Mouse (Mus musculus) hindbrain, embryonic 10.5 days (tissue): Measurements from ENCODE around the gene Tac2. TPM values are rescaled to one million over a fixed set of nuclear protein-coding genes. Genes with fewer than 3 reads are reported as not detected.

Experiments
- DNase-seq: peaks from one replicate; pipeline ENCODE4 v3.0.0-alpha.2; 2017; ENCODE audit warnings: low spot score
- H3K27ac ChIP-seq: fragments of 300-500 bp; sonication (generic); 2 replicates; pipeline ENCODE4 v1.5.1; 2016; ENCODE audit warnings: mild to moderate bottlenecking, moderate library complexity
- H3K27me3 ChIP-seq: fragments of 300-500 bp; sonication (generic); 2 replicates; pipeline ENCODE4 v1.6.1; 2016; ENCODE audit warnings: mild to moderate bottlenecking; ENCODE audit not compliant: poor library complexity, insufficient read depth, severe bottlenecking
- H3K36me3 ChIP-seq: fragments of 300-500 bp; sonication (generic); 2 replicates; pipeline ENCODE4 v1.6.1; 2016; ENCODE audit warnings: mild to moderate bottlenecking, moderate library complexity
- H3K4me1 ChIP-seq: fragments of 300-500 bp; sonication (generic); replicated peaks from 2 replicates; pipeline ENCODE4 v1.6.1; 2016; ENCODE audit warnings: mild to moderate bottlenecking
- H3K4me3 ChIP-seq: fragments of 300-500 bp; sonication (generic); 2 replicates; pipeline ENCODE4 v1.5.1; 2016; ENCODE audit warnings: mild to moderate bottlenecking, moderate library complexity
- H3K9me3 ChIP-seq: fragments of 300-500 bp; sonication (generic); 2 replicates; pipeline ENCODE4 v1.6.1; 2016; ENCODE audit warnings: mild to moderate bottlenecking, moderate library complexity
- WGBS: fragments of 180-500 bp; shearing (Covaris S2); methylation state at CpG from one replicate; pipeline ENCODE4 v1.1.7; 2016; 5-methylcytosine and 5-hydroxymethylcytosine counted together
- polyA plus RNA-seq: library from polyadenylated mRNA; unstranded; fragments of >200 nt; fragmentation: Nextera tagmentation; extraction: Ambion mirVana; gene quantifications from 2 replicates; pipeline ENCODE4 v1.2.1, GENCODE M21; 2016

The Tac2 gene
- not detected in 2 replicates for polyA plus RNA-seq

DNA sequence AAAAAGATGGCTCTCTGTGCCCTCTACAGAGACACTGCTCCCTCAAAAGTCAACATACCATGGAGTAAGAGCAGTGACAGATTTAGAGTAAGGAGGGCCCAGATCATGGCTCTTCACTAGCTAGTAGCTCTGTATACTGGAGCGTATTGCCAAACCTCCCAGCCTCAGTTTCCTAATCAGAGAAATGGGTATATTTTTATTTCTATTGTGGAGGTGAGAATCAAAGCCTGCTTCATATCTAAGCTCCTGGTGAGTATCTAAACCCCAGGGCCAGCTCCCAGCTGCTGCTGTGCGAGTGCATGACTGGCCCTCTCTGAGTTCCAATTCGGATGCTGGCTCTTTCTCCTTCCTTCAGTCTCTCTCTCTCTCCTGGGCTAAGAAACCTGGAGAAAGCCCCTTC, at the start of gene Tac2:
TSS of gene Tac2 (plus strand) at position 301 of the 400 bp plus-strand sequence.
- DNase-seq: no peak
- Histone ChIP-seq H3K27me3 (peaks cover 63% of the 10 kb centered on the region), H3K4me1 (peaks cover 44% of the 10 kb centered on the region), H3K27ac (no peak within 1 kb of the TSS), H3K9me3 (no peaks in the 10 kb centered on the region), H3K36me3 (no peaks in the 10 kb centered on the region), H3K4me3 (no peak within 1 kb of the TSS)
- whole genome bisulfite sequencing: 81% methylated on average over 3 of the region's 3 CpGs

DNA sequence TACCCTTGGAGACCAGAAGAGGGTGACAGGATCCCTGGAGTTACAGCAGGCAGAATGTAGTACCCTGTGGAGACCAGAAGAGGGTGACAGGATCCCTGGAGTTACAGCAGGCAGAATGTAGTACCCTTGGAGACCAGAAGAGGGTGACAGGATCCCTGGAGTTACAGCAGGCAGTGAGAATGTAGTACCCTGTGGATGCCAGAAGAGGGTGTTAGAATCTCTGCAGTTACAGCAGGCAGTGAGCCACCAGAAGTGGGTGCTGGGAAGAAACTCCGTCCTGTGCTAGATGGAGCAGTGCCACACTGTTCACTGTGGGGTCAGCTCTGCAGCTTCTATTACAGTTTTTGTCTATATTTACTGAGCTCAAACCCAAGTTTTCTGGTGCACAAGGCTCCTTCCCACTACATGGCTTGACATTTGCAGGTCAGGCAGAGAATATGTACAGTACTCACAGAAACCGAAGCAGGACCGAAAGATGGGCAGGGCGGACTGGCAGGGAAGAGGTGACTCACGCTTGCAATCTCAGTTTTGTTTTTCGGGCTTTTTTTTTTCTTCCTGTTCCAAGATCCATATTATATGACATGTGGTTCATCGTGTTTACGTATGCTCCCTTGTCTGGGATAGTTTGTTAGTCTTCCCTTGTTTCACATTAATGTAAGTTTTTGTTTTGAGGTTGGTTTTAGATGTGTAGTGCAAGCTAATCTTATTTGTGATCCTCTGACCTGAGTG, 49.3 kb upstream of the Tac2 start:
- no peak overlapping the region for H3K4me3 ChIP-seq
- 90% methylated on average over 8 of the region's 8 CpGs for WGBS
- no peaks in the 10 kb centered on the region for H3K9me3 ChIP-seq
- peak; percentile 63 for DNase-seq
- no peaks in the 10 kb centered on the region for H3K36me3 ChIP-seq
- no peak overlapping the region for H3K27ac ChIP-seq
- peaks cover 19% of the 10 kb centered on the region for H3K4me1 ChIP-seq
- H3K27me3 ChIP-seq: no peaks in the 10 kb centered on the region

DNA sequence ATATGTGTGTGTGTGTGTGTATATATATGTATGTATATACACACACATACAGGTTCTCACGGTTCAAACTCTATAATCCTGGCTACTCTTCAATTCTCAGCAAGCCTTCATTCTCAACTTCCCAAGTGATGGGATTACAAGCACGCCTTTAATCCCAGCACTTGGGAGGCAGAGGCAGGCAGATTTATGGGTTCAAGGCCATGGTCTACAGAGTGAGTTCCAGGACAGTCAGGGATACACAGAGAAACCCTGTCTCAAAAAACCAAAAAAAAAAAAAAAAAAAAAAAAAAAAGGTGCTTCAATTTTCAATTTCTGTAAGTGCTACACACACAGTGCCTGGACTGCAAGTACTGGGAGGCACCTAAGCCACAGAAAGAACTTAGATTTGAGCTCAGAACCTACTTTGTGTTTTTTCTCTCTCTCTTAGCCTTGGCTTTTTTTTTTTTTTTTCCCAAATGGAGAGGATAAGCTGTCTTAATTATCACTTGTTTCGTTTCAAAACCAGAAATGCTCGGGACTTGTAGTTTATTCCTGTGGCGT, 48.3 kb upstream of the Tac2 start:
- DNase-seq: no peak
- H3K4me3 ChIP-seq: peak overlapping the region; percentile 68
- no peaks in the 10 kb centered on the region for H3K27me3 ChIP-seq
- 58% methylated on average over 5 of the region's 5 CpGs for WGBS
- no peaks in the 10 kb centered on the region for H3K9me3 ChIP-seq
- H3K27ac ChIP-seq: peak overlapping the region; percentile 86; the same call in 1 of the 2 replicates
- H3K4me1 ChIP-seq: peaks cover 19% of the 10 kb centered on the region
- H3K36me3 ChIP-seq: peaks cover 1% of the 10 kb centered on the region; the same call in 1 of the 2 replicates

DNA sequence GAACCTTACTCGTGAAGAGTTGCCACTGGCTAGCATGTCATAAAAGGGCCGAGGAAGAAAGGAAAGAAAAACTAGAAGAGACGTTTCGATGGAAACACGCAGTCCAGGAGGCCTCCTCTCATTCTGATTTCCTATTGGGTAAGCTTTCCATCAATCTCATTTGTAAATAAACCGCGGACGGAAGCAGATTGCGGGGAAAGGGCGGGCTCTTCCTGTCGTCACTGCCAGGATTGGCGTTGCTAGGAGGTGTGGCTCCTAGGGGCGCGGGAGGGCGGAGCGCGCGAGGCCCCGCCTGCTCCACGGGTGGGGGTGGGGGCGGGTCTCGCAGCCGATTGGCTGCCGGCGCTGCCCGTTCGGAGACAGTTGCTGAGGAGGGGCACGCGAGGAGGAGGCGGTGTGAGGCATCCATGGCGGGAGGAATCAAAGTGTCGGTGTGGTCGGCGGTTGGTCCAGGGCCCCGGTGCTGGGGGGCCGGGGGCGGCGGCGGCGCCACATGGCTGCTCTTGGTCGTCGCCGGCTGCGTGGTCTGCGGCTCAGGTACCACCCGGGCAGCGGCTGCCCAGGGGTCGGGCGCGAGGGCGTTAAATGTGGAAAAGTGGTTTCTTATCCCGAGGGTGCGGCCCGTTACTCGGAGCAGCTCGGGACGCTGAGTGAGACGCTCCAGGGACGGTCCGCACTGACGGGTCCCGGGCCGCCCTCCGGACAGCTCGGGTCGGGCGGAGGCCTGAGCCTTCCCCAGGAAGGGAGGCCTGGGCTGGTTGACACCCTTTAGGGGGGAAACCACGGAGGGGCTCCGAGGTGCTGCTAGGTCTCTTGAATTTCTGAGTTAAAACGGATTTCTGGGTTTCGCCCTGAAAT, 47.4 kb upstream of the Tac2 start:
- Histone ChIP-seq H3K9me3 (no peaks in the 10 kb centered on the region), H3K27ac (peak overlapping the region; percentile 86), H3K27me3 (no peaks in the 10 kb centered on the region), H3K4me3 (peak overlapping the region; percentile 68), H3K4me1 (peaks cover 19% of the 10 kb centered on the region), H3K36me3 (peaks cover 6% of the 10 kb centered on the region; the same call in 1 of the 2 replicates)
- peak; percentile 97 for DNase-seq
- under 1% methylated on average over 71 of the region's 71 CpGs for WGBS

DNA sequence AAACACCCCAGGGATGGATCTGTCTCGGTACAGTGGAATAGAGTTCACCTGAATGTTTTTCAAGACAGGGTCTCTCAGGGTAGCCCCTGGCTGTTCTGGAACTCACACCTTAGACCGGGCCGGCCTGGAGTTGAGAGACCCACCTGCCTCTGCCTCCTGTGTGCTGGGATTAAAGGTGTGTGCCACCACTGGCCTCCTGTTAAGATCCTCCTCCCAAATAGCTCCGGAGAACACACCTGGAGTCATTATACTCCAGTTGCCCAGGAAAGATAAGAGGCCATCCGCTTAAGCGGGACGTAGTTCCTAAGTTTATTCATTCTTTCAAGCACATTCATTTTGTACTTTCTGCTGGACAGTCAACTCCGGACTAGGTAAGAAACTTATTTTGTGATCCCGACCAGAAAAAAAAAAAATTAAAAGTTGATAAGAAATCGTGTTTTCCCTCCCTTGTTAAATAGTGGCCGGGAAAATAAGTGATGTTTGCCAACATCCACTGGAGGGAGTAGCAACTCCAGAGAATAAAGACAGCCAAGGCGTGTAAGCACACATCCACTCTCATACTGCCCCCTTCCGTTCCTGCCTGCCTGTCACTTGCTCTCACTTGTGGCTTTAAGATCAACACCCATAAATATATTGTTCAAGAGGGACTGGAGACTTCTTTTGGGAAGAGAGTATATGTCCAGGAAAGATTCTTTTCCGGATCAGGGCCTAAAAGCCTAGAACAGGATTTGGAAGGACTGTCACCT, 46.5 kb upstream of the Tac2 start:
- Histone ChIP-seq H3K27me3 (no peaks in the 10 kb centered on the region), H3K4me3 (peak overlapping the region; percentile 68), H3K27ac (peak overlapping the region; percentile 86), H3K4me1 (peaks cover 19% of the 10 kb centered on the region), H3K36me3 (peaks cover 6% of the 10 kb centered on the region; the same call in 1 of the 2 replicates), H3K9me3 (no peaks in the 10 kb centered on the region)
- DNase-seq: peak; percentile 66
- 14% methylated on average over 14 of the region's 14 CpGs for WGBS

DNA sequence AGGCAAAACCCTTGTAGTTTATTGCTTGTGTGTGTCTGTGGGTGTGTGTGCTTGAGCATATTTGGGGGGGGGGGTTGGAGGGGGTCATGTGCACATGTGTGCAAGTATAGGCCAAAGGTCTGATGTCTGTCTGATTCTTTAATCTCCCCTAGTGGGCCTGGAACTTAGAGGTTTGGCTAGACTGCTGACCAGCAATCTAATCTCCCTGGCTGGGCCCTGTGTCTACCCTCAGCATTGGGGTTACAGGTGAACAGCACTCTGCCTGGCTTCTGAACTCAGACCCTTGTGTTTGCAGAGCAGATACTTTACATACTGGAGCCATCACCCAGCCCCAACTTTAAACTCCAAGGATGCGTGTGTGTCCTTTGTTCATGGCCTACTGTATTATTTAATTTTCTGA, 45.1 kb upstream of the Tac2 start:
- 98% methylated on average over 1 of the region's 1 CpGs for WGBS
- Histone ChIP-seq H3K36me3 (peaks cover 10% of the 10 kb centered on the region; the same call in 1 of the 2 replicates), H3K27ac (no peak overlapping the region), H3K4me1 (peaks cover 19% of the 10 kb centered on the region), H3K9me3 (no peaks in the 10 kb centered on the region), H3K4me3 (no peak overlapping the region), H3K27me3 (no peaks in the 10 kb centered on the region)
- no peak for DNase-seq

DNA sequence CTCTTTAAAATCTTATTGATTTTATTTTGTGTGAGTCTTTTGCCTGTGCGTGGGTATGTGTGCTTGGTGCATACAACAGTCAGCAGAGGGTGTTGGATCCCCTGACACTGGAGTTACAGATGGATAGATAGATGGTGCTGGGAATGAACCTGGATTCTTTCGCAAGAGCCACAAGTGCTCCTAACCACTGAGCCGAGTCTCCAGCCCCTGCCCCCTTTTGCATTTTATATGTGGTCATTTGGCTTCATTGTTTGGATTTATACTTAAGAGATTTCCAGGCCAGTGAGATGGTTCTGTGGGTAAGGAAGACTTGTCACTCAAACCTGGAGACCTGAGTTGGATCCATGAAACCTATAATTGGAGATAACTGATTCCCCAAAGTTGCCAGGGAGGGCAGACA, 44.4 kb upstream of the Tac2 start:
- H3K27ac ChIP-seq: no peak overlapping the region
- H3K4me1 ChIP-seq: peaks cover 19% of the 10 kb centered on the region
- no peak overlapping the region for H3K4me3 ChIP-seq
- no peaks in the 10 kb centered on the region for H3K9me3 ChIP-seq
- no peak for DNase-seq
- 89% methylated on average over 3 of the region's 3 CpGs for WGBS
- H3K36me3 ChIP-seq: peaks cover 10% of the 10 kb centered on the region; the same call in 1 of the 2 replicates
- no peaks in the 10 kb centered on the region for H3K27me3 ChIP-seq

DNA sequence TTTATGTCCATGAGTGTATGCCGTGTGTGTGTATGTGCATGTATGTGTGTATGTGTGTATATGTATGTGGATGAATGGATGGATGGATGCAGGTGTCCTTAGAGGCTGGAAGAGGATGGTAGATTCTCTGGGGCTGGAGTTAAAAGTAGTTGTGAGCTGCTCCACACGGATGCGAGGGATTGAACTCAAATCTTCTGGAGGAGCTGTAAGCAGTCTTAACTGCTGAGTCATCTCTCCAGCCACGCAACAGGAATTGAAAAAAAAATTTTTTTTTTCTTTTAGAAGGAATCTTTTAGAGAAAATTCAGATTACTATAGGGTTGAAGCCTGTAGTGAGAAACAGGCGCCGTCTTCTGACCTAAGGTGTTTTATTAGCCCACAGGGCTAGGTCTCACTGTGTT, 41.4 kb upstream of the Tac2 start:
- Histone ChIP-seq H3K36me3 (peaks cover 10% of the 10 kb centered on the region; the same call in 1 of the 2 replicates), H3K9me3 (no peaks in the 10 kb centered on the region), H3K27ac (no peak overlapping the region), H3K27me3 (no peaks in the 10 kb centered on the region), H3K4me3 (no peak overlapping the region), H3K4me1 (peaks cover 5% of the 10 kb centered on the region)
- 93% methylated on average over 6 of the region's 6 CpGs for WGBS
- no peak for DNase-seq

DNA sequence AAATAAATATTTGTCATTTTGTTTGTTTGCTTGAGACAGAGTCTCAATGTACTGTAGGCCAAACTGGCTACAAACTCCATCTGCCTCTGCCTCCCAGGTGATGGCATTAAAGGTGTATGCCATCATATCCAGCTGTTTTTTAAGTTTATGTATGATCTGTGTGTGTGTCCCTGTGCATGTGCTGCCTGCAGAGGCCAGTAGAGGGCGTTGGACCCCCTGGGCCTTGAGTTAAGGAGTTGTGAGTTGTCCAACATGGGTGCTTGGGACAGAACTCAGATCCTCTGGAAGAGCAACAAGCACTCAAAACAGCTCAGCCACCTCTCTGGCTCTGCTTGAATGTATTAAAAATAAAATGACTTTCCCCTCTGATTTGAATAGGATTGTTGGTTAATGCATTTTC, 33.2 kb upstream of the Tac2 start:
- no peak overlapping the region for H3K27ac ChIP-seq
- H3K36me3 ChIP-seq: peaks cover 63% of the 10 kb centered on the region
- no peaks in the 10 kb centered on the region for H3K4me1 ChIP-seq
- no peaks in the 10 kb centered on the region for H3K27me3 ChIP-seq
- H3K9me3 ChIP-seq: no peaks in the 10 kb centered on the region
- H3K4me3 ChIP-seq: no peak overlapping the region
- 29% methylated on average over 1 of the region's 1 CpGs for WGBS
- no peak for DNase-seq

DNA sequence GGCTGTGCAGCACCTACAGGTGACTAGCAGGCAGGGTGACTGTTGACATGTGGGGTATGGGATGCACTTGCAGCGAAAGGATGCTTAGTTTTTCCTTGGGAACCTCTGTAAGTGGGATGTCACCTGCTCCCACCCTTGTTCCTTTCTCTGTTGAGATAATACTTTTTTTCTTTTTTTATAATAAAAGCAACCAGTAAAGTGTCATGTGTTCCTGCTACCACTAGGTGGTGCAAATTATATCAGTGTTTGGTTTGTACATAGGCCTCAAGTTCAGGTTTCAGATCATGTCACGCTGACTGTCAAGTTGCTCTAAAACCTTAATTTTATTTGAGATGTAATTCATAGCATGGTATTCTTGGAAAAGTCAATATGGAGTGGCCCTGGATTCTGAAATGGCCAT, 29.6 kb upstream of the Tac2 start:
- Histone ChIP-seq H3K27ac (no peak overlapping the region), H3K4me3 (no peak overlapping the region), H3K4me1 (no peaks in the 10 kb centered on the region), H3K27me3 (no peaks in the 10 kb centered on the region), H3K9me3 (no peaks in the 10 kb centered on the region), H3K36me3 (peaks cover 87% of the 10 kb centered on the region)
- no peak for DNase-seq
- WGBS: 61% methylated on average over 2 of the region's 2 CpGs

DNA sequence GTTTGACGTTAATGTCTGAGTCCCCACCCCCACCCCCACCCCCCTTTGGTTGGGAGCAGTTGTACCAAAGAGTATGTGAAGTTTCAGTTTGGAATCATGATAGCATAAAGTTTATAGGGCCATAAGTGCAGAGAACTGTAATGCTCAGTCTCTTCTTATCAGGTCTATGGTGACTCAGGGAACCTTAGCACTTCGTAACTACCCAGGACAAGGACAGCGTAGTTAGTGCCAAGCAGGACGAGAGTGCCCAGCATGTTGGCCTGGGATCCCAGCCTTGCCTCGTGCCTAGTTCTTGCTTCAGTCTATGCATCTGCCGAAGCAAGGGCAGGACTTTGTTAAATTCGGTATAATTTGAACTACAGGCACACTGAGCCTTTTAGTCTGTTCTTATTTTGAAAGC, 28.5 kb upstream of the Tac2 start:
- H3K27me3 ChIP-seq: no peaks in the 10 kb centered on the region
- no peaks in the 10 kb centered on the region for H3K4me1 ChIP-seq
- no peaks in the 10 kb centered on the region for H3K9me3 ChIP-seq
- DNase-seq: no peak
- H3K36me3 ChIP-seq: peaks cover 85% of the 10 kb centered on the region
- WGBS: 94% methylated on average over 7 of the region's 7 CpGs
- H3K4me3 ChIP-seq: no peak overlapping the region
- H3K27ac ChIP-seq: no peak overlapping the region

DNA sequence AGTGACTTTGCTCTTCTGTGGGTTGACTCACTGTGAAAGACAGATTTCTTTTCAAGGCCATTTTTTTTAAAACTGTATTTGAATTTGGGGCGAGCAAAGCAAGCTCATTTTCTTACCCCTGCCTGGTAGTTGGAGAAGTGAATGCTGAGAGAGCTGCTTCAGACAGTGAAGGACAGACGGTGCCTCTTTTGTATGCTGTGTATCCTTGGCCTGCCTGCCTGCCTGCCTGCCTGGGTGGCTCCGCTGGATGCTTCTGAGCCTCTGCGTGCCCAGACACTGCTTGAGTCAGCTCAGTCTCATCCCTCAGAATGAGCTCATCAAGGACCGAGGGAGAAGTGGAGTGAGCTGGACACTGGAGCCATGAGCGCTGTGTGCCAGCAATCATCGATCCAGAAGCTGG, 25.3 kb upstream of the Tac2 start:
- 91% methylated on average over 7 of the region's 7 CpGs for WGBS
- no peaks in the 10 kb centered on the region for H3K4me1 ChIP-seq
- H3K36me3 ChIP-seq: peaks cover 60% of the 10 kb centered on the region
- H3K27me3 ChIP-seq: no peaks in the 10 kb centered on the region
- DNase-seq: no peak
- H3K27ac ChIP-seq: no peak overlapping the region
- no peak overlapping the region for H3K4me3 ChIP-seq
- no peaks in the 10 kb centered on the region for H3K9me3 ChIP-seq
